Mouse (Mus musculus): ENCODE results near the gene Kif1b. TPM values are rescaled to one million over a fixed set of nuclear protein-coding genes. Genes with fewer than 3 reads are reported as not detected.

Kif1b gene
- polyA plus RNA-seq, 1 experiment from 2014 or later = 5.5 TPM

- Histone ChIP-seq H3K9ac (ENCODE audit: low read depth, low read length) (no peak overlapping the region), H3K4me3 (ENCODE audit: low read depth, low read length) (no peak overlapping the region), H3K27ac (ENCODE audit: low read length) (no peak overlapping the region), H3K36me3 (ENCODE audit: control insufficient read depth, insufficient read depth) (no peaks in the 10 kb centered on the region; the same call in 1 of the 2 replicates), H3K27me3 (ENCODE audit: control insufficient read depth, insufficient read depth, low read depth, low read length) (no peaks in the 10 kb centered on the region), H3K9me3 (replicated peaks; ENCODE audit: control insufficient read depth, low read length) (no peaks in the 10 kb centered on the region), H3K4me1 (ENCODE audit: control insufficient read depth, low read depth, low read length) (no peaks in the 10 kb centered on the region), H3K4me2 (ENCODE audit: low read depth, low read length) (no peak overlapping the region)
- WGBS (ENCODE audit: insufficient replicate concordance) = 82% methylated on average over 6 of the region's 6 CpGs
- ATAC-seq (ENCODE audit: low read depth) = no peak
These were observed 37.0 kb downstream of the Kif1b start for GRCm38 (mm10) chr4:149270541-149270940.

GRCm38 (mm10) chr4:149269026-149269425 is 38.5 kb downstream of the Kif1b start:
- WGBS (ENCODE audit: insufficient replicate concordance) = 70% methylated on average over 4 of the region's 4 CpGs
- H3K9me3 ChIP-seq (replicated peaks; ENCODE audit: control insufficient read depth, low read length) = no peaks in the 10 kb centered on the region

GRCm38 (mm10) chr4:149264895-149265294 is 42.6 kb downstream of the Kif1b start:
- Histone ChIP-seq H3K36me3 (ENCODE audit: control insufficient read depth, insufficient read depth) (no peaks in the 10 kb centered on the region), H3K27ac (ENCODE audit: low read length) (no peak overlapping the region), H3K4me2 (ENCODE audit: low read depth, low read length) (no peak overlapping the region), H3K27me3 (ENCODE audit: control insufficient read depth, insufficient read depth, low read depth, low read length) (no peaks in the 10 kb centered on the region), H3K4me1 (ENCODE audit: control insufficient read depth, low read depth, low read length) (no peaks in the 10 kb centered on the region), H3K4me3 (ENCODE audit: low read depth, low read length) (no peak overlapping the region), H3K9me3 (replicated peaks; ENCODE audit: control insufficient read depth, low read length) (no peaks in the 10 kb centered on the region), H3K9ac (ENCODE audit: low read depth, low read length) (no peak overlapping the region)
- WGBS (ENCODE audit: insufficient replicate concordance) = 83% methylated on average over 2 of the region's 2 CpGs
- no peak for ATAC-seq (ENCODE audit: low read depth)

More at GRCm38 (mm10) chr4:149269026-149269425, 38.5 kb downstream of the Kif1b start:
- Histone ChIP-seq H3K4me2 (ENCODE audit: low read depth, low read length) (no peak overlapping the region), H3K27me3 (ENCODE audit: control insufficient read depth, insufficient read depth, low read depth, low read length) (no peaks in the 10 kb centered on the region), H3K9ac (ENCODE audit: low read depth, low read length) (no peak overlapping the region), H3K27ac (ENCODE audit: low read length) (no peak overlapping the region), H3K4me1 (ENCODE audit: control insufficient read depth, low read depth, low read length) (no peaks in the 10 kb centered on the region), H3K36me3 (ENCODE audit: control insufficient read depth, insufficient read depth) (no peaks in the 10 kb centered on the region; the same call in 1 of the 2 replicates), H3K4me3 (ENCODE audit: low read depth, low read length) (no peak overlapping the region)
- ATAC-seq (ENCODE audit: low read depth) = no peak

GRCm38 (mm10) chr4:149263218-149263617 is 44.3 kb downstream of the Kif1b start:
- Histone ChIP-seq H3K4me2 (ENCODE audit: low read depth, low read length) (no peak overlapping the region), H3K9me3 (replicated peaks; ENCODE audit: control insufficient read depth, low read length) (no peaks in the 10 kb centered on the region), H3K4me3 (ENCODE audit: low read depth, low read length) (no peak overlapping the region), H3K27me3 (ENCODE audit: control insufficient read depth, insufficient read depth, low read depth, low read length) (no peaks in the 10 kb centered on the region), H3K36me3 (ENCODE audit: control insufficient read depth, insufficient read depth) (no peaks in the 10 kb centered on the region), H3K9ac (ENCODE audit: low read depth, low read length) (no peak overlapping the region), H3K4me1 (ENCODE audit: control insufficient read depth, low read depth, low read length) (no peaks in the 10 kb centered on the region), H3K27ac (ENCODE audit: low read length) (no peak overlapping the region)
- no peak for ATAC-seq (ENCODE audit: low read depth)
- WGBS (ENCODE audit: insufficient replicate concordance) = 73% methylated on average over 9 of the region's 9 CpGs

GRCm38 (mm10) chr4:149261466-149261865 is 46.0 kb downstream of the Kif1b start:
- Histone ChIP-seq H3K27me3 (ENCODE audit: control insufficient read depth, insufficient read depth, low read depth, low read length) (no peaks in the 10 kb centered on the region), H3K4me3 (ENCODE audit: low read depth, low read length) (no peak overlapping the region), H3K27ac (ENCODE audit: low read length) (no peak overlapping the region), H3K9ac (ENCODE audit: low read depth, low read length) (no peak overlapping the region), H3K36me3 (ENCODE audit: control insufficient read depth, insufficient read depth) (no peaks in the 10 kb centered on the region), H3K9me3 (replicated peaks; ENCODE audit: control insufficient read depth, low read length) (no peaks in the 10 kb centered on the region), H3K4me1 (ENCODE audit: control insufficient read depth, low read depth, low read length) (no peaks in the 10 kb centered on the region), H3K4me2 (ENCODE audit: low read depth, low read length) (no peak overlapping the region)
- no peak for ATAC-seq (ENCODE audit: low read depth)
- WGBS (ENCODE audit: insufficient replicate concordance) = 42% methylated on average over 3 of the region's 3 CpGs

- Histone ChIP-seq H3K4me2 (ENCODE audit: low read depth, low read length) (no peak overlapping the region), H3K27ac (ENCODE audit: low read length) (no peak overlapping the region), H3K9ac (ENCODE audit: low read depth, low read length) (no peak overlapping the region), H3K27me3 (ENCODE audit: control insufficient read depth, insufficient read depth, low read depth, low read length) (no peaks in the 10 kb centered on the region), H3K9me3 (replicated peaks; ENCODE audit: control insufficient read depth, low read length) (no peaks in the 10 kb centered on the region), H3K36me3 (ENCODE audit: control insufficient read depth, insufficient read depth) (no peaks in the 10 kb centered on the region), H3K4me3 (ENCODE audit: low read depth, low read length) (no peak overlapping the region), H3K4me1 (ENCODE audit: control insufficient read depth, low read depth, low read length) (no peaks in the 10 kb centered on the region)
- no peak for ATAC-seq (ENCODE audit: low read depth)
- 50% methylated on average over 3 of the region's 3 CpGs for WGBS (ENCODE audit: insufficient replicate concordance)
These were observed 46.6 kb downstream of the Kif1b start for GRCm38 (mm10) chr4:149260911-149261310.

- WGBS (ENCODE audit: insufficient replicate concordance) = 63% methylated on average over 9 of the region's 9 CpGs
- Histone ChIP-seq H3K27me3 (ENCODE audit: control insufficient read depth, insufficient read depth, low read depth, low read length) (no peaks in the 10 kb centered on the region), H3K9me3 (replicated peaks; ENCODE audit: control insufficient read depth, low read length) (no peaks in the 10 kb centered on the region), H3K27ac (ENCODE audit: low read length) (no peak overlapping the region), H3K4me1 (ENCODE audit: control insufficient read depth, low read depth, low read length) (no peaks in the 10 kb centered on the region), H3K36me3 (ENCODE audit: control insufficient read depth, insufficient read depth) (no peaks in the 10 kb centered on the region), H3K4me2 (ENCODE audit: low read depth, low read length) (no peak overlapping the region), H3K9ac (ENCODE audit: low read depth, low read length) (no peak overlapping the region), H3K4me3 (ENCODE audit: low read depth, low read length) (no peak overlapping the region)
- no peak for ATAC-seq (ENCODE audit: low read depth)
These were observed 48.0 kb downstream of the Kif1b start for GRCm38 (mm10) chr4:149259391-149260094.

- no peaks in the 10 kb centered on the region for H3K36me3 ChIP-seq (ENCODE audit: control insufficient read depth, insufficient read depth)
- WGBS (ENCODE audit: insufficient replicate concordance) = 60% methylated on average over 3 of the region's 3 CpGs
- ATAC-seq (ENCODE audit: low read depth) = no peak
These were observed 48.6 kb downstream of the Kif1b start for GRCm38 (mm10) chr4:149258926-149259325.

GRCm38 (mm10) chr4:149256511-149257300 is 50.8 kb downstream of the Kif1b start:
- Histone ChIP-seq H3K4me1 (ENCODE audit: control insufficient read depth, low read depth, low read length) (no peaks in the 10 kb centered on the region), H3K9ac (ENCODE audit: low read depth, low read length) (no peak overlapping the region), H3K9me3 (replicated peaks; ENCODE audit: control insufficient read depth, low read length) (no peaks in the 10 kb centered on the region), H3K27ac (ENCODE audit: low read length) (no peak overlapping the region), H3K4me2 (ENCODE audit: low read depth, low read length) (no peak overlapping the region), H3K27me3 (ENCODE audit: control insufficient read depth, insufficient read depth, low read depth, low read length) (no peaks in the 10 kb centered on the region), H3K36me3 (ENCODE audit: control insufficient read depth, insufficient read depth) (no peaks in the 10 kb centered on the region), H3K4me3 (ENCODE audit: low read depth, low read length) (no peak overlapping the region)
- 72% methylated on average over 15 of the region's 15 CpGs for WGBS (ENCODE audit: insufficient replicate concordance)
- no peak for ATAC-seq (ENCODE audit: low read depth)

More at GRCm38 (mm10) chr4:149258926-149259325, 48.6 kb downstream of the Kif1b start:
- H3K4me2 ChIP-seq (ENCODE audit: low read depth, low read length) = no peak overlapping the region
- no peaks in the 10 kb centered on the region for H3K4me1 ChIP-seq (ENCODE audit: control insufficient read depth, low read depth, low read length)
- H3K9me3 ChIP-seq (replicated peaks; ENCODE audit: control insufficient read depth, low read length) = no peaks in the 10 kb centered on the region
- no peak overlapping the region for H3K9ac ChIP-seq (ENCODE audit: low read depth, low read length)
- no peak overlapping the region for H3K4me3 ChIP-seq (ENCODE audit: low read depth, low read length)
- no peaks in the 10 kb centered on the region for H3K27me3 ChIP-seq (ENCODE audit: control insufficient read depth, insufficient read depth, low read depth, low read length)
- no peak overlapping the region for H3K27ac ChIP-seq (ENCODE audit: low read length)

All from liver, embryonic 16.5 days (tissue).